Mouse (Mus musculus) forebrain, embryonic 11.5 days (tissue): ENCODE measurements around the gene Rfpl4b. TPM values are rescaled to one million over a fixed set of nuclear protein-coding genes. Genes with fewer than 3 reads are reported as not detected.

Experiments used
- ATAC-seq: fragments of 200-750 bp; cut with Nextera tagmentation; replicated peaks from 2 replicates; pipeline ENCODE4 v1.8.0; 2017; ENCODE audit warnings: moderate TSS enrichment; ENCODE audit not compliant: low FRiP score
- DNase-seq: peaks from one replicate; pipeline ENCODE4 v3.0.0-alpha.2; 2017; ENCODE audit warnings: low spot score
- H3K27ac ChIP-seq: fragments of 300-500 bp; sonication (generic); 2 replicates; pipeline ENCODE4 v1.5.1; 2014; ENCODE audit warnings: low read depth, low read length
- H3K27me3 ChIP-seq: fragments of 300-500 bp; sonication (generic); 2 replicates; pipeline ENCODE4 v1.6.1; 2014; ENCODE audit warnings: mild to moderate bottlenecking, low read length, mixed read lengths; ENCODE audit not compliant: control insufficient read depth, insufficient read depth
- H3K36me3 ChIP-seq: fragments of 300-500 bp; sonication (generic); 2 replicates; pipeline ENCODE4 v1.6.1; 2014; ENCODE audit warnings: mild to moderate bottlenecking, low read length, moderate library complexity, mixed read lengths; ENCODE audit not compliant: control insufficient read depth, insufficient read depth
- H3K4me1 ChIP-seq: fragments of 300-500 bp; sonication (generic); replicated peaks from 2 replicates; pipeline ENCODE4 v1.6.1; 2014; ENCODE audit warnings: low read length, mixed read lengths; ENCODE audit not compliant: control insufficient read depth, insufficient read depth
- H3K4me2 ChIP-seq: fragments of 300-500 bp; sonication (generic); 2 replicates; pipeline ENCODE4 v1.6.1; 2014; ENCODE audit warnings: low read depth, mild to moderate bottlenecking, low read length, moderate library complexity, mixed read lengths; ENCODE audit not compliant: severe bottlenecking
- H3K4me3 ChIP-seq: fragments of 300-500 bp; sonication (generic); 2 replicates; pipeline ENCODE4 v1.5.1; 2014; ENCODE audit warnings: low read depth, low read length
- H3K9ac ChIP-seq: fragments of 300-500 bp; sonication (generic); 2 replicates; pipeline ENCODE4 v1.6.1; 2014; ENCODE audit warnings: low read length
- H3K9me3 ChIP-seq: fragments of 300-500 bp; sonication (generic); 2 replicates; pipeline ENCODE4 v1.6.1; 2016; ENCODE audit warnings: low read length, mixed read lengths; ENCODE audit not compliant: control insufficient read depth
- WGBS: fragments of 180-500 bp; shearing (Covaris S2); extraction: QIAGEN DNeasy Blood & Tissue Kit; methylation state at CpG from one replicate; pipeline ENCODE4 v1.1.7; 2014; 5-methylcytosine and 5-hydroxymethylcytosine counted together
- polyA plus RNA-seq: library from polyadenylated mRNA; unstranded; fragments of >200 nt; fragmentation: Nextera tagmentation; extraction: Ambion mirVana; gene quantifications from 2 replicates; pipeline ENCODE4 v1.2.1, GENCODE M21; 2014

Gene Rfpl4b
- polyA plus RNA-seq, 1 experiment from 2014 or later, result not detected

DNA sequence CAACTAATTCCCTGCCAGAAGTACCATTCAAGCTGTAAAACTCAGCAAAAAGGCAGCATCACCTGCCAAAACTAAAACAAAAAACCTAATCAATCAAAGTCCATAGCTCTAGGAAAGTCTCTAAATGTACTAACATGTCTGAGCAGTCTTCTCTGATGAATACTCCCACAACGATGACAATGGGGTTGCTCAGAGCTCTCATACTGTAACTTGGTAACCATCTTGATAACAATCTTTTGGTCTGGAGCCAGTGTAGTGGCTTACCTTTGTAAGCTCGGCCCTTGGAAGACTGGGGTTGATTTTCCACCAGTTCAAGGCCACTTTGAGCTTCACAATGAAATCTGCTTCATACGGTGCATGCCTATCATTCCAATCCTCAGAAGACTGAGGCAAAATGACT lies 33.0 kb downstream of the Rfpl4b start:
- no peak overlapping the region for H3K4me3 ChIP-seq
- no peak overlapping the region for H3K27ac ChIP-seq
- WGBS, result 83% methylated on average over 3 of the region's 3 CpGs
- no peak overlapping the region for H3K9ac ChIP-seq
- no peaks in the 10 kb centered on the region for H3K4me1 ChIP-seq
- H3K27me3 ChIP-seq, result no peaks in the 10 kb centered on the region
- no peaks in the 10 kb centered on the region for H3K9me3 ChIP-seq
- no peaks in the 10 kb centered on the region for H3K36me3 ChIP-seq
- ATAC-seq, result no peak
- no peak for DNase-seq
- no peak overlapping the region for H3K4me2 ChIP-seq

Other genes starting within 250 kb of the Rfpl4b start
- 13.9 and 16.5 TPM in 2 replicates for gene Lama4, start 143.7 kb upstream of the Rfpl4b start, polyA plus RNA-seq